Mouse (Mus musculus) induced T-regulatory cell, adult 2 months (primary cell): ENCODE measurements around the gene Zfp780b.
"Not testable (repeated sequence)": the region's sequence is repeated elsewhere in the genome, so short reads cannot be mapped to it uniquely, and the experiment has no call there.

Experiments
- DNase-seq: peaks from one replicate; pipeline ENCODE4 v3.0.0-alpha.2; 2012; ENCODE audit warnings: low read depth

The Zfp780b gene

DNA sequence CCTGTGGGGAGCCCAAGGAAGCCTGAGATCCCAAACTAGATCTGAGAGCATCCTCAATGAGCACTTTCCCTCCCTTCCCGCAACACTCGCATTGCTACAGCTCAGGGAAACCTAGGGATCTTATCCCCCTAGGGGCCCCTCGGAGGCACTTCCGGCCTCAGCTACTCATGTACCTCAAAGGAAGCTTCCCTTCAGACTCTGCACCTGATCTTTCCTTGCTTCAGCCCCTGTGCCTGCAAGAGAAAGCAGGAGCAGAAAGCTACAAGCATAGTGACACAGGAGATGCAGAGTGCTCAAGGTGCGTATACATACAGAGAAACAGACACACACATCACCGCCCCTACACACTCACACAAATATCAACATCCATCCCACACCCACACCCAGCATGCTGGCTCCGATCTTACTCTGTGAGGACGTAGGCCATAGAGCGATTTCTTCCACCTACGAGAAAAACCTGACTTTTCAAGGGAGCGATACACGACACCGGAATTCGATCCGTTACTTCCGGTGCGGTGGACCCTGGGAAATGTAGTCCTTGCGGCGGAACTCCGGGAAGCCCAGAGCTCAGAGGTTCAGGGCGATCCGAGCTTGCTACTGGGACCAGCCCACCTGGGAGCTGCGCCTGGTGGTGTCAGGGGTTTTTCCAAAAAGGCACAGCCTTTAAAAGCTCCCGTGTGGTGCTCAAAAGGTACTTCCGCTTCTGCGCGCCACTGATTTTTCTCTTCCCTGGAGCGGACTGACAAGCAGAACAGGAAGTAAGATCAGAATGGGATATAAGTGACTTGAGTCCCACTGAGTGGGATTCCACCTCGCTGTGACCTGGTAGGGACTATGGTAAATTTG lies at the start of gene Zfp780b:
TSS of gene Zfp780b (minus strand) at position 489 of the 846 bp plus-strand sequence.
- peak; percentile 90 for DNase-seq

DNA sequence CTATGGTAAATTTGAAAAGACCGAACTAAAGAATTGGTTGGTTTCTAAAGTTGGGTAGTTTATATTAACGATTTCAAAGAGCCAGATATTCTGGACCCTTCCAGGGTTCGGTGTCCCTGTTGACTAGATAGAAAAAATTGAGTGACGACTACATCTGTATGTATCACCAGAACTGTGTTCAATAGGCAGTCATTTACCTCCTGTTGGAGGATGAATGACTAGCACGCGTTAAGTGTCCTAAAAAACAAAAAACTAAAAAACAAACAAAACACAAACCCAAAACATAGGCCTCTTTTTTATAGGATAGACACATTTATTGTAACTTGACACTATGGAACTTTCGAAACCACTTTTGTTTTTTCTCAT lies 35.5 kb upstream of the Zfp780b start:
- DNase-seq = no peak

DNA sequence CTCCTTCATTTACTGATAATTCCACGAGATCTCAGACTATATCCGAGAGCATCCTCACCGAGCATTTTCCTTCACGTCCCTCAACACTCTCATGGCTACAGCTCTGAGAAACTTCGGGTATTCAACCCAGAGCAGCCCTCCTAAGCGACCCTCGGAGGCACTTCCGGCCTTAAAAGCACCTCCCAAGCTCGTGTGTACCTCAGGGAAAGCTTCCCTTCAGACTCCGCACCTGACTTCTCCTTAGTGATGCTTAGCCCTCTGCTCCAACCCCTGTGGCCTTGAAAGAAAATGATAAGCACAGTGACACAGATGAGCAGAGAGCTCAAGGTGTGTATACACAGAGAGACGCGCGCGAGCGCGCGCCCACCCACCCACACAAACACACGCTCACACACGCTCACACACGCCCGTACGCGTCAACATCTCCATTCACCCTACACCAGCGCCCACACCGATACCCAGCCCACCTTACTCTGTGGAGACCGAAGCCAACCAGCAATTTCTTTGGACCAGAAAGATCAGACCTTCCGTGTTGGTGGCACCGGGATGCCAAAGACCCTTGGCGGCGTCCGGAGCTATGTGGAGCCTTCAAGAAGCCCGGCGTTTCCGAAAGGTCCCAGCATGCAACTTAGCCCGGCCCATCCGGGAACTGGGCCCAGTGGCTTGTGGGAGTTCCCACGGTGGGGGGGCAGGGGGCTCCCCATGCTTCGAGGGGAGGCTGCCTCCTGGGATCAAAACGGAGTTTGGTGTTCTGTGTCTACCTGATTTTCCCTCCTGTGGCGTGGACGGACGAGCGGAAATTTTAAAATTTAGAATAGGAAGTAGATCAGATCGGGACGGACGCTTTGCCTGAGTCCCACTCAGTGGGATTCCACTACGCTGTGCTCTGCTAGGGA lies 34.8 kb upstream of the Zfp780b start, which contains the start of gene Zfp850:
TSS of gene Zfp850 (minus strand) at position 567 of the 896 bp plus-strand sequence.
- DNase-seq = peak; percentile 82

DNA sequence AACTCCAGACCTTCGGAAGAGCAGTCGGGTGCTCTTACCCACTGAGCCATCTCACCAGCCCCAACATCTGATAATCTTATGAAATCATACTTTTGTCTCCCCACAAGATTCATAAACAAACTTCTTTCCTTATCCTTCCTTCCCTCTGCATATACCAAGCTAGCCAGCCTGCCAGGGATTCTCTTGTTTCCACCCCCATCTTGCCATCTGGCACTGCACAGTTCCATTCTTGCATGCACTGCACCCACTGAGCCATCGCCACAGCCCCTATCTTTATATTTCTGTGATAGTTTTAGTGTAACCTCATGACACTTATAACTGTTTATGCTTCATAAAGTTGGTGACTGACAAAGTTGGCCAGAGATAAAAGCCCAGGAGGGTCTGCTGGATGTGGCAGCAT lies 31.3 kb upstream of the Zfp780b start:
- DNase-seq = no peak

DNA sequence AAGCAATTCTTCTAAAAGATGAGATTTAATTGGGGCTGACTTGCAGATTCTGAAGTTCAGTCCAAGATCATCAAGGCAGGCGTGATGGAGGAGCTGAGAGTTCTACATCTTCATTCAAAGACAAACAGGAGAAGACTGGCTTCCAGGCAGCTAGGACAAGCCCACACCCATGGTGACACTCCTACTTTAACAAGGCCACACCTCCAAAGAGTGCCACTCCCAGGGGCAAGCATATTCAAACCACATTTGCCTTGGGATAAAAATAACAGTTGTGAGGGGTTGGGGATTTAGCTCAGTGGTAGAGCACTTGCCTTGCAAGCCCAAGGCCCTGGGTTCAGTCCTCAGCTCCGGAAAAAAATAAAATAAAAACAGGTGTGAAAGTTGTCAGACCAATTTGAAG lies 3.2 kb upstream of the Zfp780b start:
- no peak for DNase-seq

DNA sequence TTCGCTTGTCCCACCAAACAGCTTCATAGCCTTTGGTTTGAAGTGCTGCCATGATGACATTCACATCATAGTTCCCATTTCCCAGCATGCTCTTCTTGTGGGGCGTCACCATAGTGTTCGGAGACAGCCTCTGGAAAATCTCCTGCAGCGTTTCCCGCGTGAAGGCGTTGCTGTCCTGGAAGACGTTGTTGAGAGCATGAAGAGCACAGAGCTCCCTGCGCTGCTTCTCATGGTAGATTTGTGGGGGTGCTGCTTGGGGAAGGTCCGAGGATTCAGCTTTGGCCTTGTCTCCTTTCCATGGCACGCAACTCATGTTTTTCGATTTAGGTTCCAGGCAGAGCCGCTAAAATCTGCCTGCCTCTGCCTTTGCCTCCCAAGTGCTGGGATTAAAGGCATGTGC lies 29.5 kb downstream of the Zfp780b start:
- not testable (repeated sequence) for DNase-seq

DNA sequence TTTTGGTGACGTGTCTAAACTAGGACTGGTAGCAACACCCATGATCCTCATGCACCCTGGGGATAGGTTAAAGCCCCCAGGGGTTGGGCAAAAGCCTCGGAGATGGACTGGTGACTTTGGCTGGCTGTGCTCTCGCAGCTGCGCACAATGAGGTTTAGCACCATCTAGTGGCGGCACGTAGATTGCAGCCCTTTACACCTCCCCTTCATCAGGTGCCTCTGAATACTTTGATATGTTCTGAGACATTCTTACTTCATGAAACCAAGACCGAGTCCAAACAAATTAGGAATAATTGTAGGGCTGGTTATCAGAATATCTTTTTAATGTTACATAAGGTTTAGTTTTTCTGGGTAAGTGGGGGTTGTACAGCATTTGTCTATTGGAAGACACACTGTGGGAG lies 37.1 kb downstream of the Zfp780b start:
- DNase-seq = peak; percentile 62

DNA sequence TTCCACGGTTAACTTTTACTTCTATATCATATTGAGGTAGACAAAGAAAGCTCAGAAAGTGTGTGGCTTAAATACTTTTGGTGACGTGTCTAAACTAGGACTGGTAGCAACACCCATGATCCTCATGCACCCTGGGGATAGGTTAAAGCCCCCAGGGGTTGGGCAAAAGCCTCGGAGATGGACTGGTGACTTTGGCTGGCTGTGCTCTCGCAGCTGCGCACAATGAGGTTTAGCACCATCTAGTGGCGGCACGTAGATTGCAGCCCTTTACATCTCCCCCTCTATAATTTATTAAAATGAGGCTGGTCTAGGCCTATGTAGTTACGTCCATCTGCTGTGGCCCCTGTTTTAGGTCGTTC lies 45.2 kb downstream of the Zfp780b start:
- not testable (repeated sequence) for DNase-seq

DNA sequence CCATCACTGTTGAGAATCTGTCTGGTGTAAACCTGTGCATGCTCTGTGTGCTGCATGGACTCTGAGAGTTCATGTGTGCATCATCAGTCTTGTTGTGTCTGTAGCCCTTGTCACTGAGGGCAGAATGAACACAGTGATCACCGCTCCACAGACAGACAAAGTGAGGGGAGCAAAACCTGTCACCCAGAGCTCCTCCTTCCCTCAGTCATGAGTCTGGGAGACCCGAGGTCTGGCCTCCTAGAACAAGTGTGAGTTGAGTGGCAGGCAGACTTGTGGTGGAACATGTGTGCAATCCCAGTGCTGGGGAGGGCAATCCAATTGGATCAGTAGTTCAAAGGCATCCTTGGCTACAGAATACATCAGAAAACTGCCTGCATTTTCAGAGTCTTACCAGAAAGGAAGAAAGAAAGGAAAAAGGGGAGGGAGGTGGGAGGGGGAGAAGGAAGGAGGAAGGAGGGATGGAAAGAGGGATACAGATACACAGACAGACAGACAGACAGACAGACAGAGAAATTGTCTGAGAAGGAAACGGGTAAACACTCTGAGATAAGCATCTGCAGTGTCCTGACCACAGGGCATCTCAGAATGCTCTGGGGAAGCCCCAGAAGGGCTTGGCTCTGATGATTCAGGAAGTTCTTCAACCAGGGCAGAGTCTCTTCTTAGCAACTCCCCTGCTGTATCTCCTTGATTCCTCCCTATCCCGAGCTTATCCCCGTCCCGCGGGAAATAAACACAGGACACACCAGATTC lies 45.7 kb downstream of the Zfp780b start:
- peak; percentile 87 for DNase-seq

DNA sequence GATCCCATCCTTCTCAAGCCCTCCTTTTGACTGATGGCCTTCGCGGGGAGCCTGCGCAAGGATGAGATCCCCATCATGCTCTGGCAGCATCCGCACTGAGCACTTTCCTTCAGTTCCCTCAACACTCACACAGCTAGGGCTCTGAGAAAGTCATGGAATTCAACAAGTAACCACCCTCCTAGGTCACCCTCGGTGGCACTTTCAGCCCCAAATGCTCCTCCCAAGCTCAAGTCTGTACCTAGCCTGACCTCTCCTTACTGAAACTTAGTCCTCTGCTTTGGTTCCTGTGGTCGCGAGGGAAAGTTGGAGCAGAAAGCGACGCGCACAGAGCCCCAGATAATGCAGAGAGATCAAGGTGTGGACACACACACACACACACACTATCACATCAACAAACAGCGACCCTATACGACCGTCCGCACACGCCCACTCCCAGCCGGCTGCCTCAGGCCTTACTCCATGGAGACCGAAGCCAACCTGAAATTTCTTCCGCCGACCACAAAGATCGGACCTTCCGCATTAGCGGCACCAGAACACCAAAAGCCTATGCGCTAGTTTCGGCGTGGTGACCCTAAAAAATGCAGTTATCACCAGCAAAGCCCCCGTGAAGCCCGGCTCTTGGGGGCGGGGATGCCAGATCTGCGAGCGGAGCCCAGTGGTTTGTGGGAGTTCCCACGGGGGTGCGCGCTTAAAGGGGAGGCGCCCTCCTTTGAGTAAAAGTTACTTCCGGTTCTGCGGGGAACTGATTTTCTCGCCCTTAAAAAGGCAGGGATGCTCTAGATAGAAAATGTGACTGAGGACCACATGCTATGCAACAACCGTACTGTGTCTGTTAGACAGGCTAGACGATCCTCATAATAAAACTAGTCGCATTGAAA lies 49.9 kb downstream of the Zfp780b start, which contains the start of gene Zfp974:
TSS of gene Zfp974 (minus strand) at position 643 of the 878 bp plus-strand sequence.
- peak; percentile 84 for DNase-seq

DNA sequence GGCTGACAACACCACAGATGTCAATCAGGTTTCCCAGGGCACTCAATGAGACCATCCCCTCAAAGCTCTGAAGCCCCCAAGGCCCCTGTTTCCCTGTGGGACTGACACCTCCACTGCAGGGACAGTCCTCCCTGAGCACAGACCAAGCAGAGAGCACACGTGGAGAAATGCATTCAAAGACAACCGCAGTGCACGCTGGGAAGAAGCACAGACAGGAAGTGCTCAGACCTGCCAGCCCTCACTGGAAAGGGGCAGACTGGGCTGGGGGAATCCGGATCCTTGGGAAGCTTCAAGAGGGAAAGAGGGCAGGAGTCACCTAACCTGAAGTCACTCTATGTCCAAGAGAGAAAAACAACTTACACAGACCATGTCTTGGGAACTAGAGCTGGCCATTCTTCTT lies 51.9 kb downstream of the Zfp780b start:
- peak; percentile 23 for DNase-seq

DNA sequence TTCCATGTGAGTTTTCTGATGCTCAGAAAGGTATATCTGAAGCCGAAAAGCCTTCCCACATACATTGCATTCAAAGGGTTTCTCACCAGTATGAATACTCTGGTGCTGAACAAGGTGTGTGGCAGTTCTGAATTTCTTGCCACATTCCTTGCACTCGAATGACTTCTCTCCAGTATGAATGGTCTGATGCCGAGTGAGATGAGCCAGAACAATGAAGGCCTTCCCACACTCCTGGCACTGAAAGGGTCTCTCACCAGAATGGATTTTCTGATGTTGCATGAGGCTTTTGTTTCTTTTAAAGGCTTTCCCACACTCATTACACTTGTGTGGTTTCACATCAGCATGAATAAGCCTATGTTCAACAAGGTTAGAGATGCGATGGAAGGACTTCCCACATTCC lies 68.0 kb downstream of the Zfp780b start:
- DNase-seq = not testable (repeated sequence)
